Mouse (Mus musculus): ENCODE measurements at regions not wholly inside any gene's neighbourhood (a gene's known extent, or its start where the extent isn't known, plus 50 kb on each side); places are given as distances from the start of the nearest gene placed in this dataset.
"Not testable (repeated sequence)": the region's sequence is repeated elsewhere in the genome, so short reads cannot be mapped to it uniquely, and the experiment has no call there.

DNA sequence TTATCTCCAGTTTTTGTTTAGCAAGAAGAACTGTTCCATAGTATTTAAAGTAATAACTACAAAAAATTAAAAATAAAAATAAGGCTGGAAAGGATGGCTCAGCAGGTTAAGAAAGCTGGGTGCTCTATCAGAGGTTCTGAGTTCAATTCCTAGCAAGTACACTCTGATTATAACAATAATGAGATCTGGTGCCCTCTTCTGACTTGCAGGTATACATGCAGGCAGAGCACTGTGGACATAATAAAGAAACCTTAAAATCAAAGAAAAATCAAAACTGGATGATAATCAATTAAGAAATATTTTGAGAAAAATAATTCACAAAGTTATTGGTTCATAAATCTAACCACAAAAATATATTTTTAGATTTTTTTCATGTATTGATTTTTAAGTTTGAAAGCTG is 346.7 kb upstream of the Cdh8 start:
- DNase-seq (ENCODE audit: low spot score in 2 of 2) = no peak

DNA sequence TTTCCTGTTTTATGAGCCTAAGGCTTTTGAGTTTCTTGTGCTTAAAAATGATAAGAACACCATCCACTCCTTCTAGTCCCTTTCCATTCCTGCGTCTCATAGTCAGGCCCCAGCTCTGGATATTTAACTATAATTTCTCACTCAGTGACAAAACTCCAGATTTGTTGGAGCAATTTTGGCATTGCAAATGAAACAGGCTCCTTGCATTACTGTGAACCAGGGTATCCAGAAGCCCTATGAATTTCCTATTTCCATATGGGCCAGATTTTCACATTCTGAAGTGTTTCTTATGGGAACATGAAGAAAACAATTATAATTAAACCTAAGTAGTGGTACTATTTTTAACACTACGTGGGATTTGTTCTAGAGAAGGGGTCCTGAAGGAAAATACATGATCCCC is 319.9 kb upstream of the Cdh8 start:
- no peak for DNase-seq (ENCODE audit: low spot score in 2 of 2)

DNA sequence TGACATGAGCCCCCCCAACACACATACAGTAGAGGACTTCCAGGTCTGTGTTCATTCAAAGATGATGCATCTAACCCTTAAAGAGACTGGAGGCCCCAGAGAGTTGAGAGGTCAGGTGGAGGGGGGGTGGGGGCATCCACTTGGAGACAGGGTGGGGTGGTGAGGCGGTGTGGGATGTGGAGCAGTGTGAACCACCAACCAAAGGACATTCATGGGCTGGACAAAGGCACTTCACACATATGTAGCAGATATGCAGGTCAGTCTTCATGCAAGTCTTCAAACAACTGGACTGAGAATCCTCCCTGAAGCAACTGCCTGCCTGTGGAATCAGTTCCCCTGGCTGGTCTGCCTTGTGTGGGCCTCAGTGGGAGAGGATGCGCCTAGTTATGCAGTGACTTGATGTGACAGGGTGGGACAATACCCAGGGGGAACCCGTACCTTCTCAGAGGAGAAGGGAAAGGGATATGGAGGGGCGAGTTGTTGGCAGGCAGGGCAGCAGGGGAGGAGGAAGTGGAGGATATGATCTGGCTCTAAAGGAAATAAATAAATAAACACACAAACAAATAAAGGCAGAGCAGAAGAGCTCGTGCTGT is 308.5 kb upstream of the Cdh8 start:
- DNase-seq (ENCODE audit: low spot score in 2 of 2) = no peak

DNA sequence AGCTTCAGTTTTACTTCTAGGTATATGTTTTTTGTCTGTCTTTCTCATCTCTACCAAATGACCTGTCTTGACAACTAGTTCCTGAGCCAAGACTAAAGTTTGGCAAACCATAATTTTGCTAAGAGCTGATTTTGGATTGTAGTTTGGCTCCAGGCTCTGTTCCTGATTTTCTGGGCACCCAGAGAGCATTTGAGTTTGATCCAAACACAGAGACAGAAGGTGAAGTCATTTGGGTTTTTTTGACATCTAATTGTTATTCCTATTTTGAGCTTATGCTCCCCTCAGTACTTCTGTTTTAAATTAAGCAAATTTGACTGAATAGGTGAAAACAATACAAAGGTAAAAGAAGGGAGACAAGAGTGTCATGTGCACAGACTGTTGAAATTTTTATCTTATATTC is 302.7 kb upstream of the Cdh8 start:
- DNase-seq (ENCODE audit: low spot score in 2 of 2) = no peak

DNA sequence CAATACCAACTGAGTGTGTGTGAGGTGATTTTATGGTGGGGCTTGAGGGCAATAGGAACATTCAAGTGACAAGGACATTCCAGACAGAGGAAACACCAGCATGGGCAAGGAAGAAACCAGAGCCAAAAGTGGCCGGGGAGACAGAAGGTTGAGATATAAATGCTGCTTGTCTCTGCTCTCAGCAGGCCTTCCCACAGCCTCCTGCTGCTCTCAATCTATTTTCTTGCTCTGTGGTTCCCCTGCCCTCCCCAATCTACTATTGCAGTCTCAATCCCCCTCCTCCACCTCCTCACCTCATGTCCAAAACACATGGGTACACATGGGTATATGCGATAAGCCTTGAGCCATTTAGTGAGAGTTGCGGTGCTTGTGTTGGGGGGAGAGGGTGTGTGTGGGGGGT is 265.4 kb upstream of the Cdh8 start:
- DNase-seq (ENCODE audit: low spot score in 2 of 2) = peak in 1 of 2 experiments; percentile 17

DNA sequence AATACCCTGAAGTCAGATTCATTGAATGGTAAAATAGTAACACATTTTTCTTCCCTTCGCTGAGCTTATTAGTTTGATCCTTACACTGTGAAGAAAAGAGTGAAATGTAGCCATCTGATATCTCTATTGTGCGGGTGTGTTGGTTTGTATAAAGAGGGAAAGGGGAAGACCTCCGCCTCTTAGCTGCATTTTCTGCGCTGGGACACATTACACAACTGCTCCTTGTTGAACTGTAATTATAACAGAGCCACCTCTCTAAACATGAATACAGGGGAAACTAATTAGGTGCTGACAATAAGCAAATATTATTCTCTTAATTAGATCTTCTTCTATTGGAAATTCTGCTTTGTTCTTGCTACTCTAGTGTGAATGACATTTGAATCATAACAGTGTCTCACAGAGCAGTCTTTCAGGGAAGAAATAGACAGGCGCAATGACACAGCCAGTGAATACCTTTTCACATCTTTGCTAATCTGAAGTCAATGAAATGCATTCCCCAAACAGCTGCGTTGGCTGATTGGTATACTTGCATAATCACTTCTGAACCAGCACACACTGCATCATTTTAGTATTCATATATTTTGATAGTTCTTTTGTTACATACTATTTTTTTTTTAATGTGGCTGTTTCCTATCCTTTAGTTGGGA is 263.1 kb upstream of the Cdh8 start:
- DNase-seq (ENCODE audit: low spot score in 2 of 2) = not testable (repeated sequence)

DNA sequence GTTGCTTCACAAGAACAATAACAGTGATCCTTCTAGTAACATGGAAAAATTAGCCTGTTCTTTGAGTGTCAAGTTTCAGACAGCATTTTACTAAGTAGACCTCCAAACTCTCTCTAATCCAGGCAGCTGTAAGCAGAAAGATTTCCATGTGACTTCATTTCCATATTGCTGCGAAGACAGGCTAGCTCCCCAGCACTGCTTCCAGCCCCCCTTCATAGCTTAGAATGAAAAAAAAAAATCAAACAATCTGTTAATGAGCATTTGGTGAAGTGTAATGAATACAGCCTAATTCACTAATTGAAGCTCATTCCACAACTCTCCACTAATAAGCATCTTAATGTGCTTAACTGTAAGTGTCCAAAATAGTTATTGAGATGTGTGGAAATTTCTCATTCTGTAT is 251.4 kb upstream of the Cdh8 start:
- not testable (repeated sequence) for DNase-seq (ENCODE audit: low spot score in 2 of 2)

DNA sequence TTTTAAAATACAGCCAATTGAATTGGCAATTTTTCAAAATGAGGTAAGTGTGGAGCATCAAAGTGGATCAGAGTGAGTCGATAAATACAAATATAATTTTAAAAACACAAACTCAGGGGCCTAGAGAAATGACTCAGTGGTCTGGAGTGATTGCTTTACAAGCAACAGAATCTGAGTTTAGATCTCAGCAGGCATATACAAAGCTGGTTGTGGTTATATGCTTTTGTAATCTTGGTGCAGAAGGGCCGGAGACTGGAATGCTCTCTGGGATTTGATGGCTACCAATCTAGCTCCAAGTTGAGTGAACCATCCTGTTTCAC is 235.0 kb upstream of the Cdh8 start:
- no peak for DNase-seq (ENCODE audit: low spot score in 2 of 2)

DNA sequence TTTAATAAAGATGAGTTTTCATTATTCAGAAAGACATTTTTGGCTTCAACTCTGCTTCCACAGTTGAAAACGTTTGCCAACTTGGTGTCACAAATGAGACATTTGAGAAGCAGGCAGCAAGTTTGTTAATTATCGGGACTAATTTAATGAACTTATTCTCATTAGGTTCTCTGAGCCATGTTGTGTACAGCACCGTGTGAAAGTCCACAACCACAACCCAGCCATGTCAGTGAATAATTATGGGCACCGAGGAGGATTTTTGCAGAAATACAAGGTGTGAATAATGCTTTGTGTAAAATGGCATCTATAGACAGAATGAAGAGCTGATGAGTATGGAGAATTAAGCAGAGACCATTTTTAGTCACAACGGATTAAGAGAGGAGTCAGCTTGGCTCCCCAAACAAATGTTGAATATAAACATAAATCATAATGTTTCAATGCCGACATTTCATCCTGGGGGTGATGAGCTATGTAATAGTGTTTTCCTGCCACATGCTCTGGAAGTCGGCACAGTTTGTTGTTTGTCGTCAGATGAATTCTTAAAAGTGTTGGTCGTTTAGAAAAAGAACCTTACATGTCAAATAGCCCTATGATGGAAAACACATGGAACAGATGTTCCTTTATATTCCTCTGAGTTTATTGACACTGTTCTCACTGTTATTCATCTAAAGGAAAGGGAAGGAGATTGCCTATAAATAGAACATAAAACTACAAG is 234.5 kb upstream of the Cdh8 start:
- DNase-seq (ENCODE audit: low spot score in 2 of 2) = no peak

DNA sequence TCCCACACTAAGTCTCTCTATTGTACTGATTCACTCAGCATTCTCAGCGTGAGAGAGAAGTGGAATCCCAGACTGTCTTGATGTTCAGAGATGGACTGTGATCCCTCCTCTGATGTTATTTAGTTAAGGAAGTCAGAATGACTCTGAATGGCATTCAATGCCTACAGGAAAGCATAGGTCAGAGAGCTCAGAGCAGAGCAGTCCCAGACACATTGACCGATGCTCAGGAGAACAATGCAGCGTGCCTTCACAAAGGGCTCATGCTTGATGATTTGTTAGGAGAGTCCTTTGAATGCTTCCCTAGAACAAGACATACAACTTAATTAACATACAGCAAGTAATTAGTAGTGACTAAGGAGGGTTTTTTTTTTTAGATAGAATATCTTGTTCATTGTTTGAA is 224.3 kb upstream of the Cdh8 start:
- no peak for DNase-seq (ENCODE audit: low spot score in 2 of 2)

DNA sequence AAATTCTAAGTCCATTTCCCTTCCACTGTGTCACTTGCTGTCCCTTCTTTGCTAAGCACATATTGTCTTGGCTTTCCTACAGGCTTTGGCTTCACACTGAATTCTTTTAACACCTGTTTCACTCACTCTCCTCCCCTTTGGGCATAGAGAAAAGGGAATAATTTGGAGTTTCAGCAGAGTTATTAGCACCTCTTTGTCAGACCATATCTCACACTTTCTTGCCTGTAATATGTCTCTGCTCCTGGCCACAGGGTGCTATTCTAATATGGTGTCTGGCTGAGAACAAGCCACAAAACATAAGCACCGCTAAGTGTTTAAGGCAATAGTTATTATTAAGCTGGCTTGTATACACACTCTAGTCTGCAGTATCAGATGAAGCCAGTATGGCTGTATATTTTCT is 214.7 kb upstream of the Cdh8 start:
- DNase-seq (ENCODE audit: low spot score in 2 of 2) = peak in 1 of 2 experiments; percentile 12

DNA sequence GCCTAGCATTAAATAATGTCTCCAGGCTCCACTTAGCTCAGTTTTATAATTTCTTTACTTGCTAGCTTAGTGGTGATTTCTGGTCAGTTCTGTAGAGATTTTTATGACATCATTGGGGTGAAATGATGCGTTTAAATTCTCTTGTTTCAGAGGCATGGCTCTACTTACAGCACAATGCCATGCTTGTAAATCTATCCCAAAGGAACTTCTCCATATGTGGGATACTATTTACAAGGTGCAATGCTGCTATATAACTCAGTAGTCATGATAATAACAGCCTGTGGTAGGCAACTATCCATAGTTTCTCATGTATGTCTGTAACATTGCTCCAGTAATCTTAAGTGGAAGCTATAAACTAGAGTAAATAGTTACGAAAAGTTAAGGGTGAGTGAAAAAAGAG is 205.4 kb upstream of the Cdh8 start:
- DNase-seq (ENCODE audit: low spot score in 2 of 2) = no peak

DNA sequence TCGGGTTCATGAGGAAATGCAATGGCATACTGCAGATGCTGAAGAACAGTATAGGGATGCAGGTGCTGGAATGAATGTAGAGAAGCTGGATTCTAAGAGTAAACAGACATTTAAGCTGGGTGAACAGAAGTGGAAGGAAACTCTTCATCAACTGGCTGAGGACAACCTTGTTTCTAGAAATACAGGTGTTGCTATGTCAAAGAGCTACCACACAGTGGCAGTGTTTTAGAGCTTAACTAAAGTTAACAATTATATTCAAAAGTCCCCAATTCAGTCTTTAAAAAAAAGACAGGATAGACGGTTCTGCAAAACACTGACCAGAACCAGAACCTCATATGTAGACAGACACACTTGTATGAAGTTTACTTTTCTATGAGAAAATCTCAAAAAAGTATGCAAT is 188.1 kb upstream of the Cdh8 start:
- DNase-seq (ENCODE audit: low spot score in 2 of 2) = peak in 1 of 2 experiments; percentile 10

DNA sequence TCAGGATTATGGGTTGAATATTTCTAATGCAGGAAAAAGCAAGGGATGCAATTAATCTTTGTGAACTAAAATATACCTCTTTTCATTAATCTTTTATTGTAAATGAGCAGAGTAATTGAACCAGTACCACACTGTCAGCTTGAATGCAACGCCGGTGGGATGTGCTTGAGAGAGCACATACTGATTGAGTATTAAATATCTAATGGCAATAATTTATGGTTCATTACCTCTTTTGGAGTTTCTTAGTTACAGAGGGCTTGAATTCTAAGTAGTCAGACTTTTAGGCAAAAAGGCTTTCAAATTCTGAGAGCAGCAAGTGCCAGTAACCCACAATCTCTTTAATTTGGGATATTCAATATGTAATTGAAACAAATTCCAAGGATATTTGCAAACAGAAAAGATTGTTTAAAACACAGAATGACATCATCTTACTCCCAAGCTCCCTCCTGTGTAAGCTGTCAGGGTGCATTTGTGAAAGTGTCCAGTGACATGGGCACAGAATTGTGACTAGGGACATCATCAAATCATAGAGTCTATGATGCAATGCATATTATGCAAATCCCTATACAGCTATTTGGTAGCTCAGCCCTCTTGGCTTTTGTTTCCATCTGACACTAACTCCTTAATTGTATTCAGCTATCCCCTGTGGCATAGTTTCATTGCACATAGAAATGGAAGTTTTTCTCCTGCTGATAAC is 175.2 kb upstream of the Cdh8 start:
- no peak for DNase-seq (ENCODE audit: low spot score in 2 of 2)

DNA sequence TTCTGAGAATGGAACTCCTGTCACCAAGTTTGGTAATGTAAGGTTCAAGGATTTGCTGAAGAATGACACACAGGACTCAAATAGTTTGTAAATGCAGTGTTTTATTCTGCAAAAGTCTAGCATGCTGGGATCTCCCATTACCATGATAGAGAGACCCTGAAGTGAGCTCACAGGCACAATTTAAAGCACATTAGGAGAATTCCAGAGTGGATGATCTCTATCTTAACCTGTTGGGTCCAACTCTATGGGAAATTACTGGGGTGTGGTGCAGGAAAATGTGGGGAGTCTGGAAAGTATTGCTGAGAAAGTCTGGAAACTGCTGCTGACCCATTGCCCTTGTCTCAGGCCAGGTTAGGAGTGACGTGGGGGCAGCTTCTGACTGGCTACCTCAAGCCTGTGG is 127.8 kb upstream of the Cdh8 start:
- no peak for DNase-seq (ENCODE audit: low spot score in 2 of 2)

DNA sequence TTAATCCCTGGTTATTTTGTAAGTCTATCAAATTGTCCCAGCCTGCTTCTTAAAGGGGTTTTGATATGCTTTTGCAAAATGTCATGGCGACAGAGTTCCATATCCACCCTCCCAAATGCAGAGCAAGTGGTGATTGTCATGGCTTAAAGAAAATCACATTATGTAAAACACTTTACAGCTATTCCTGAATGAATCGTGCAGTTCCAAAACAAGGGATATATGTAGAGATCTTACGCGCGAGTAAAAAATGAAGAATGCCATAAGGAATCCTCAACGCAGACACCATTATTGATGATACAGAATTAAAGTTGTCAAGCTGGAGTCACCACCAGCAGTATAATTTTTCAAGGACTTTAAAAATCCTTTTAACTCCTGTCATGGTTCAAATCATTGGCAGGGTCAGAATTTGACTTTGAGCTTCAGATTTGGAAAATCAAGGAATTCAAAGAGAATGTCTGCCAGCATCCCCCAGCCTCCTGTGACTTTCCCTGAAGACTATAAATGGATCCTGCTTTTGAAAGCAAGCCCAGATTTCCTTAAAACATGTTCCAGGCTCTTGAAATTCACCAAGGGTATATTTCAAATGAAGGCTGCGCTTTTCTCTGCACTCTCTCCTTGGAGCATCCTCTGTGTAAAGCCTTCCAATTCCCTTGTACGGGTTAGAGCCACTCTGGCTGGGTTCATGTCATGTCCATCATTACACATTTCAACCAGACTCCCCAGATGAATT is 116.6 kb upstream of the Cdh8 start:
- DNase-seq (ENCODE audit: low spot score in 2 of 2) = peak; percentile 9 to 66

DNA sequence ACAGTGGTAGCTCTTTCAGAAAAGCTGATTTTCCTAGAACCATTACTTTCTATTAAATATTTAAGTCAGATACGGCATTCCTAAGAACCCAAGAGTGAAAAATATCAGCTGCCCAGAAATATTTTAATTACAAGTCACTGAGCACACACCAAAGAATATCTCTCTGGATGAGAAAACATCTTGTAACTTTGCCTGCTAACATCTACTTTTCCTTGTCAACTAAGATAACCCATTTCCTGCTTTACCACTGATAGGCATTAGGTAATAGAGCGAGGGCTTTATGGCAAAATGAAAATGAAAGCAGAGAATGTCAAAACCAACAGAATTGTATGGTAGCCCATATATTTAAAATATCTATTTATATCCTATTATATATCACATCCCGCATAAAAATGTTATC is 85.8 kb upstream of the Cdh8 start:
- DNase-seq (ENCODE audit: low spot score in 2 of 2) = no peak
